In genomic region chr13:102025138-102025537, GRCm38 (mm10) we compare ENCODE assay signal across 17 mouse cellular contexts.
"Had no signal": no experiment of that assay in that cellular context is flagged by ENCODE, and none has a peak within 500 bp of the region (broad histone marks: within the 10 kb centered on the region; RNA-seq: fewer than 3 reads in every experiment).

No protein-coding gene starts in this region.

- ATAC-seq: liver, postnatal 0 days; midbrain, embryonic 13.5 days; midbrain, embryonic 15.5 days had no signal

- H3K27me3 ChIP-seq: liver, embryonic 13.5 days; liver, embryonic 15.5 days; lung, embryonic 15.5 days; megakaryocyte, embryonic 14.5 days; midbrain, embryonic 13.5 days; midbrain, embryonic 15.5 days; neural tube, embryonic 12.5 days had no signal

- H3K4me3 ChIP-seq: liver, embryonic 13.5 days; liver, embryonic 15.5 days; lung, embryonic 15.5 days; megakaryocyte, embryonic 14.5 days; midbrain, embryonic 13.5 days; midbrain, embryonic 15.5 days; neural tube, embryonic 12.5 days had no signal

- H3K4me1 ChIP-seq: liver, embryonic 13.5 days; lung, embryonic 15.5 days; midbrain, embryonic 13.5 days; midbrain, embryonic 15.5 days; neural tube, embryonic 12.5 days had no signal

- H3K27ac ChIP-seq: liver, embryonic 13.5 days; liver, embryonic 15.5 days; lung, embryonic 15.5 days; midbrain, embryonic 13.5 days; midbrain, embryonic 15.5 days; neural tube, embryonic 12.5 days had no signal

- DNase-seq: liver, embryonic 13.5 days; liver, postnatal 0 days; lung, adult 2 months; lung, postnatal 10 days; lung, postnatal 4 days; retina, postnatal 1 day; right cerebral cortex, adult 18-20 months; right cerebral cortex, postnatal 14 days; thymus, adult 18-20 months; thymus, postnatal 14 days; thymus, postnatal 36 days had no signal

- H3K36me3 ChIP-seq: liver, embryonic 13.5 days; liver, embryonic 15.5 days; lung, embryonic 15.5 days; midbrain, embryonic 13.5 days; midbrain, embryonic 15.5 days; neural tube, embryonic 12.5 days had no signal
